Mouse (Mus musculus): ENCODE results near the gene Agtpbp1. TPM values are rescaled to one million over a fixed set of nuclear protein-coding genes. Genes with fewer than 3 reads are reported as not detected.

Gene Agtpbp1
- total and polyA plus RNA-seq, 3 experiments = 24.2 to 117 (median 33.7) TPM

GRCm38 (mm10) chr13:59487287-59487686, 97.7 kb downstream of the Agtpbp1 start:
- Histone ChIP-seq H3K27ac (ENCODE audit: control insufficient read depth, low read depth, low read length) (no peak overlapping the region), H3K27me3 (ENCODE audit: control insufficient read depth in 1 of 2, insufficient read depth in 2 of 2, low read length in 2 of 2) (no peaks in the 10 kb centered on the region), H3K4me3 (ENCODE audit: control insufficient read depth in 1 of 2, insufficient read depth in 1 of 2, low read depth in 2 of 2, low read length in 2 of 2) (no peak overlapping the region), H3K79me2 (ENCODE audit: control insufficient read depth, insufficient read depth, low read length, poor library complexity) (no peaks in the 10 kb centered on the region), H3K9ac (ENCODE audit: control insufficient read depth, low read depth, low read length, poor library complexity, severe bottlenecking) (no peak overlapping the region), H3K9me3 (replicated peaks; ENCODE audit: insufficient read depth, low read length) (no peaks in the 10 kb centered on the region), H3K4me1 (ENCODE audit: control insufficient read depth in 1 of 2, insufficient read depth in 2 of 2, low read length in 2 of 2) (no peaks in the 10 kb centered on the region), H3K36me3 (ENCODE audit: control insufficient read depth in 1 of 2, insufficient read depth in 2 of 2, low read length in 2 of 2) (peaks cover 0 to 9% of the 10 kb centered on the region in 2 experiments; a peak in 2 of 4 replicates)
- DNase-seq (ENCODE audit: low read depth, low spot score) = no peak
- TF ChIP-seq ZC3H11A (IDR thresholded peaks at IDR 0.05; ENCODE audit: low read depth, low read length) (no peak), GABPA (IDR thresholded peaks at IDR 0.05; ENCODE audit: low read depth, low read length) (no peak), USF1 (IDR thresholded peaks at IDR 0.05; ENCODE audit: low read depth, low read length) (no peak), ZKSCAN1 (IDR thresholded peaks at IDR 0.05; ENCODE audit: low read depth, low read length) (no peak), E2F4 (IDR thresholded peaks at IDR 0.05; ENCODE audit: borderline replicate concordance, low read depth, low read length) (no peak), JUND (IDR thresholded peaks at IDR 0.05; ENCODE audit: low read depth, low read length) (no peak), HCFC1 (IDR thresholded peaks at IDR 0.05; ENCODE audit: low read depth, low read length) (no peak), POLR2AphosphoS5 (IDR thresholded peaks at IDR 0.05; ENCODE audit: borderline replicate concordance, low read depth, low read length) (no peak), MYC (IDR thresholded peaks at IDR 0.05; ENCODE audit: low read depth, low read length) (no peak), MEF2A (IDR thresholded peaks at IDR 0.05; ENCODE audit: extremely low read depth, insufficient replicate concordance, low read depth, low read length, poor library complexity, severe bottlenecking) (no peak), RAD21 (IDR thresholded peaks at IDR 0.05; ENCODE audit: low read depth, low read length) (no peak), ZNF384 (IDR thresholded peaks at IDR 0.05; ENCODE audit: low read depth, low read length) (no peak), EP300 (IDR thresholded peaks at IDR 0.05; ENCODE audit: low read depth in 1 of 2, low read length in 2 of 2) (no peak), POLR2A (IDR thresholded peaks at IDR 0.05; ENCODE audit: control insufficient read depth in 1 of 2, insufficient read depth in 1 of 2, low read depth in 1 of 2, low read length in 2 of 2, poor library complexity in 1 of 2) (no peak), NELFE (IDR thresholded peaks at IDR 0.05; ENCODE audit: low read depth, low read length) (no peak), POLR2AphosphoS2 (IDR thresholded peaks at IDR 0.05; ENCODE audit: low read length) (no peak), MAX (IDR thresholded peaks at IDR 0.05; ENCODE audit: low read length) (no peak), SIN3A (IDR thresholded peaks at IDR 0.05; ENCODE audit: low read length) (no peak), ZMIZ1 (IDR thresholded peaks at IDR 0.05; ENCODE audit: low read depth, low read length) (no peak)

- peaks cover 0 to 6% of the 10 kb centered on the region in 2 experiments; a peak in 2 of 4 replicates for H3K36me3 ChIP-seq (ENCODE audit: control insufficient read depth in 1 of 2, insufficient read depth in 2 of 2, low read length in 2 of 2)
- no peaks in the 10 kb centered on the region for H3K27me3 ChIP-seq (ENCODE audit: control insufficient read depth in 1 of 2, insufficient read depth in 2 of 2, low read length in 2 of 2)
- H3K4me3 ChIP-seq (ENCODE audit: control insufficient read depth in 1 of 2, insufficient read depth in 1 of 2, low read depth in 2 of 2, low read length in 2 of 2) = no peak overlapping the region
- no peak overlapping the region for H3K9ac ChIP-seq (ENCODE audit: control insufficient read depth, low read depth, low read length, poor library complexity, severe bottlenecking)
- no peaks in the 10 kb centered on the region for H3K79me2 ChIP-seq (ENCODE audit: control insufficient read depth, insufficient read depth, low read length, poor library complexity)
- no peak for TF ChIP-seq POLR2A (IDR thresholded peaks at IDR 0.05; ENCODE audit: control insufficient read depth in 1 of 2, insufficient read depth in 1 of 2, low read depth in 1 of 2, low read length in 2 of 2, poor library complexity in 1 of 2)
- TF ChIP-seq MYC (IDR thresholded peaks at IDR 0.05; ENCODE audit: low read depth, low read length) = no peak
- no peak for TF ChIP-seq USF1 (IDR thresholded peaks at IDR 0.05; ENCODE audit: low read depth, low read length)
- TF ChIP-seq ETS1 (IDR thresholded peaks at IDR 0.05; ENCODE audit: low read depth, low read length) = no peak
- TF ChIP-seq NELFE (IDR thresholded peaks at IDR 0.05; ENCODE audit: low read depth, low read length) = no peak
- TF ChIP-seq JUND (IDR thresholded peaks at IDR 0.05; ENCODE audit: low read depth, low read length) = no peak
- DNase-seq (ENCODE audit: low read depth, low spot score) = no peak
- H3K4me1 ChIP-seq (ENCODE audit: control insufficient read depth in 1 of 2, insufficient read depth in 2 of 2, low read length in 2 of 2) = no peaks in the 10 kb centered on the region
- H3K27ac ChIP-seq (ENCODE audit: control insufficient read depth, low read depth, low read length) = no peak overlapping the region
- H3K9me3 ChIP-seq (replicated peaks; ENCODE audit: insufficient read depth, low read length) = no peaks in the 10 kb centered on the region
Observed at GRCm38 (mm10) chr13:59486243-59486642, 98.8 kb downstream of the Agtpbp1 start.
